Mouse (Mus musculus) thymus, postnatal 0 days (tissue): ENCODE data around the gene Bcl11b. TPM values are rescaled to one million over a fixed set of nuclear protein-coding genes. Genes with fewer than 3 reads are reported as not detected.
A peak's percentile ranks its signal among the peaks of the same experiment; 100 is the strongest.

Experiments used
- DNase-seq: peaks from one replicate; pipeline ENCODE4 v3.0.0-alpha.2; 2015; ENCODE audit warnings: low spot score
- polyA plus RNA-seq: library from polyadenylated mRNA; unstranded; fragments of >200 nt; fragmentation: Nextera tagmentation; extraction: Ambion mirVana; gene quantifications from 2 replicates; pipeline ENCODE4 v1.2.1, GENCODE M21; 2015

The Bcl11b gene
- polyA plus RNA-seq, 1 experiment from 2014 or later = 156 TPM

GRCm38 (mm10) chr12:107905333-107905732 lies 98.1 kb downstream of the Bcl11b start:
- no peak for DNase-seq

DNA sequence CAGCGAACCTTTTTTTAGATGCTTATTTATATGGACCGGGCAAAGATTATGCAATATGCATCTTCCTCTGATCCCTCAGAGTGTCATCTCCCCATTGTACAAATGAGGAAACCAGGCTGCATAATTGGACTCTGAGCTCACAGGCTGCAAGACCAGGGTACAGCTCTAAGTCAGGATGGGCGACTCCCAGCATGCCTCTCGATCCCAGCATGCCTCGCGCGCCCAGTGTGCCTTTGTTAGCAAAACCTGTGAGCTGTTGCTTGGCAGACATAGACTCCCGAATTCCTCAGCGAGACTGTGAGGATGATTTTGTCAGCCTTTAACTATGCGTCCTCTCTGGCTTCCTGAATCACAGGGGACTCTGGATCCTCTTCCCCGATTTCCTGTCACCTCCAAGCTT lies 98.9 kb downstream of the Bcl11b start:
- DNase-seq = no peak

GRCm38 (mm10) chr12:107903949-107904348 lies 99.5 kb downstream of the Bcl11b start:
- DNase-seq = no peak

DNA sequence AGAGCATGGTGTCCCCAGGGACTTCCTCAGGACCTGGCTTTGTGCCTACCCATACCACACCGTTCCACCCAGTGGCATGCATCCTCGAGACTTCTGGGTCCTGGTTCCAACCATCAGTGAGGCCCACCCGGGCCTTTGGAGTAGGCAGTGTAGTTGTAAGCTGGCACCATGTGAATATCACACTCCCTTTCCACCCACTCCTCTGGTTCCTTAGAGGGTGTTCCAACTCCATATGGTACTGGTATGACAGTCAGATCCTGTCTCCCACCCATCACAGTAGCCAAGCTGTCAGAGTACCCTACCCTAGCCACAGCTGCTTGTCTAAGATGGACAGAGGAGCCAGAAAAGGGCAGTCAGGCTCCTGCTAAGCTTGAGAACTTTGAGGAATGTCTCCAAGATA lies 112.0 kb downstream of the Bcl11b start:
- no peak for DNase-seq

- no peak for DNase-seq
These were observed 113.1 kb downstream of the Bcl11b start for GRCm38 (mm10) chr12:107890326-107890725.

DNA sequence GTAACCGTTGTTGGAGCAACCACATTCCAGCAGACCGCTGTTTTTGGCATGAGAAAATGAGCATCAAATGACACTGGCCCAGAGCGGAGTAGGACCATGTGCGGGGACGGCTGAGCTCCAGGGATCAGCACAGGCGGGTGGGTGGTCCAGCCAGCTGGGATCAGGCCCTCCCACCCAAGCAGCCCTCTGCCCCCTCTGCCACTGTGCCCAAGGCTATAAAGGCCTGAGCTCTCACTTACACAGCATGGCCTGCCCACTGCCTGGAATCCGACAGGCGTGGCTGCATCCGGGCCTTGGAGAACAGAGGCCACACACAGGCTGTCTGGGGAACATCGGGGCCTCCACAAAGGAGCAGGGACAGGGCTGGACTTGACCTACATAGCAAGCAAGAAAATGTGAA lies 113.6 kb downstream of the Bcl11b start:
- no peak for DNase-seq

DNA sequence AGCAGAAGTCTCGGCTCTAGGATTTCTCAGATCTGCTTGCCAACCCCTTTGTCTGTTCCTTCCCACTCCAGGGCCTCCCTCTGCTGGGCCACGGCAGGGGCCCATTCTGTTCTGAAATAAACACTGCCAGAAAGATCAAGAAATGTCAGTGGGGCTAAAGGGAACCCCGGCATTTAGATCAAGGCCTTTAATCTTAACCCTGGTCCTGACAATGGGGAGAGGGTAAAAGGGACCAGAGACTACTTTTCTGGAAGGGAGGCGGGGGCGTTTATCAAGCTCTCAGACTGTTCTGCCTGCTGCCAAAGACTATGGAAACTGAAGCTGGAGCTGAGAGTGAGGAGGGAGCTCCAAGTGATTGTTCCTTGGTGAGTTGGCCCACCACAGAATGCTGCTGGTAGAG lies 114.8 kb downstream of the Bcl11b start:
- DNase-seq = no peak

DNA sequence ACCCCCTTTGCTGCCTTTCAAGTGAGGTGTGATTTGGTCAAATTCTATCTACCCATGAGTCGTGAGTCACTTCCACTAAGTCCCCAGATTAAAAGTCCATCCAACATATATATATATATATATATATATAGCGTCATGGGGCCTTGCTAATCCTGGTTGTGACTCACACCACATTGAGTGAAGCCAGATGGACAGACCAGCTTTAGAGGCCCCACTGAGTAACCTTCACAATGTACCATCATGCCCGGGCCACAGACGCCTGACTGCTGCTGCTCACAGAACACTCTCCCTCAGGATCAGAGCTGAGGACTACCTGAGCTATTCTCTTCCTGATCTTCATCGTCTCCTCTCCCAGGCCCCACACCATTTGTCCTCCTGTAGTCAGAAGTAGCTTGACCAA lies 115.4 kb downstream of the Bcl11b start:
- DNase-seq = no peak

- DNase-seq = no peak
These were observed 115.8 kb downstream of the Bcl11b start for GRCm38 (mm10) chr12:107887621-107888020.

DNA sequence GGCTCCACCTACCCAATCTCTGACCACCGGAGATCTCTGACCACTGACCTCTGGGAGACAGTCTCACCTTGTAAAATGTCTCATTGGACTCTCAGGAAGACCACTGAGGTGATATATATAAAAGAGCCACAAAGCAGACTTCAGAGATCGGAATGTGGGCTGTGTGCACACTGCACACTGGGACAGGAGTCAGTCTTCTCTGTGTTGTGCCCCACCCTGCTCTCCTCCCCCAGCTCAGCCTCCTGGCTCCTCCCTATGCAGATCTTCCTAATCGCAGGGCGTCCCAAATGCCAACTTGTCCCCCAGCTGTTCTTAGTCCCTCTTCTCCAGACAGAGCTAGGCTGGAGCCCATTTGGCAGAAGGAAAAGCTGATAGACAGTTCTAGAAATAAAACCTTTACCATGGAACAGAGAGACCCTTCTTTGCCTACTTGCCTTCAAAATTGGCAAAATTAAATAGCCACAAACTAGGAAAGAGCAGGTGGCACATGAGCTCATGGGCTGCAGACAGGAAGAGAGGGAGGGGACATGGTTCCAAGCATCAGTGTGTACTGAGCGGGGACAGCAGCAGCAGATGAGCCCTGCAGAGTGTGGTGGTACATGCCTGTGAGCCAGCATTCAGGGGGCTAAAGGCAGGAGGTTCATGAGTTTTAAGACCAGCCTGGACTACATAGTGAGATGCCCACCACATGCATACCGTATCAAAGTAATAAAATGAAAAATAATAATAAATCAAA lies 118.9 kb downstream of the Bcl11b start:
- peak; percentile 64 for DNase-seq

DNA sequence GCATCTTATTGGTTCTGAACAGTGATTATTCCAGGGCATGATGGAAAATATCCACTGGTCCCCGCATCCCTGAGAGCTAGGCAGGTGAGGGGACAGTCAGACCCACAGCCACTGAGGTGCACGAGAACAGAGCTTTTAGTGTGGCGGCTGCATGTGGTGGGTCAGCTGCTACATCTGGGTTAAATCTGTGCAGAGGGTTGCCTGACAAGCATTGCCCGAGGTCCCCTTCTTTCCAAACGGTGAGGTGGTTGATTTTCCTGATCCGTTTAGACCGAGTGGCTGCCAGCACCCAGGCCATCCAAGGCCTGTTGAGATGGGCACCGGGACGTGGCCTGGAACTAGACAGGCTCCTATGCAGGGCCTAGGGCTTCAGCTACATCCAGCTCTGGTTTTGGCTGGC lies 121.7 kb downstream of the Bcl11b start:
- DNase-seq = no peak

- DNase-seq = no peak
These were observed 122.7 kb downstream of the Bcl11b start for GRCm38 (mm10) chr12:107880748-107881147.

DNA sequence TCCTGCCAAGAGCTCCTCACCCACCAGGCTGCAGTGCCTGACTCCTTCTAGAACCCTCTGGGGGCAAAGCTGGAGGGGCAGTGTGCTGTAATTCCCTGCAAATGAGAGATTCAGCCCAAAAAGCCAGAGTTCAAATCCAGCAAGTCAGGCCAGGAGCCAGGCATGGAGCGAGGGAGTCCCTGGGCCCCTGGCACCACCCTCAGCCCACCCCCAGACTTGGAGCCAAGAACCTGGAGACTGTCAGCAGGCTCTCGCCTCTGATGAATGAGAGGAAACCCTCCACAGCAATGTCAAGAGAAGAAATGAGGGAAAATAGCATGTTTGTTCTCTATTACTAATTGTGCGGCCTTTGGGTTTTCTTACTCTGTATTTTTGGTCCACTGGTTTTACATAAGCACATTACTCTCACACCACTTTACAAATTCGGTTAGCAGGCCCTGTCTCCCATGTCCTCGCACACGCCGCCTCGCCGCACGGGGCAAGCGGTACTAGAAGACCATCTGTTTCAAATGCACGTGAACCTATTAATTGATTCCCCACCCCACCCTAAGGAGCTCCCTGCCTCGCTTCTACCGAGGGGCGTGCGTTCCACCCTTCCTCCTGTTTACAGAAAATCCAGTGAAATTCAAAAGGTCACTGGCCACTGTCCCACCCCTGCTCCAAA lies 124.2 kb downstream of the Bcl11b start:
- DNase-seq = no peak

DNA sequence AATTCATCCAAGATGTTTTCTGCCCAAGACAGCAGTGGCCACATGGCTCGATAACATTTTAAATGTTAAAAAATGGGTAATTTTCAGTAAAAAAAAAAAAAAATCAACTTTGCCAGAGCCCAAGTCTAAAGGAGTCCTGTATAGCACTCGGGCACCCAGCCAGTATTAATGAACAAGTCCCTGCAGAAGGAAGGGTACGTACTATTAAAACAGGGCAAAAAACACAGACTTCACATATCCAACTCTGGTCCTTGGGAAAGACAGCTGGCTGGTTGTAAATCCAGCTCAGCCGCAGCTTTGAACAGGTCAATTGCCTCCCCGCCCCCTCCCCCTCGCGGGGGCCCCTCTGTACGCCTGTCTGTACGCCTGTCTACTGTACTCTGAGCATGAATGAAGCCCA lies 127.2 kb downstream of the Bcl11b start:
- DNase-seq = no peak

- no peak for DNase-seq
These were observed 128.8 kb downstream of the Bcl11b start for GRCm38 (mm10) chr12:107874467-107875142.

- DNase-seq = no peak
These were observed 133.8 kb downstream of the Bcl11b start for GRCm38 (mm10) chr12:107869526-107870050.

DNA sequence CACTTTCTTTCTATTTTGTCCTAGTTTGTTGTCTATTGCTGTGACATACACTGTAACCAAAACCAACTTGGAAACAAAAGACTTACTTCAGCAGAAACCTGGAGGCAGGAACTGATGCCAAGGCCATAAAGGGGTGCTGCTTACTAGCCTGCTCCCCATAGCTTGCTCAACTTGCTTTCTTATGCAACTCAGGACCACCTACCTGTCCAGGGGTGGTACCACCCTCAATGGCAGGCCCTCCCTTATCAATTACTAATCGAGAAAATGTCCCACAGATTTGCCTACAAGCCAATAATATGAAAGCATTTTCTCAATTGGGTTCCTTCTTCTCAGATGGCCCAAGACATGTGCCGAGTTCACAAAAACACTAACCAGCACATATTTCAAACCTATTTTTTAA lies 135.1 kb downstream of the Bcl11b start:
- no peak for DNase-seq

Other genes starting within 250 kb of the Bcl11b start
- 82.6 and 83.6 TPM in 2 replicates for gene Setd3, start 175.7 kb upstream of the Bcl11b start, polyA plus RNA-seq
- 4.0 and 4.7 TPM in 2 replicates for gene Ccnk, start 176.0 kb upstream of the Bcl11b start, polyA plus RNA-seq